Mouse (Mus musculus) embryo, embryonic 11 days (tissue): Measurements from ENCODE around the gene Rpe.
"Not testable (repeated sequence)": the region's sequence is repeated elsewhere in the genome, so short reads cannot be mapped to it uniquely, and the experiment has no call there.

Source experiments
- DNase-seq: peaks from one replicate; pipeline ENCODE4 v3.0.0-alpha.2; 2015

Gene Rpe

GRCm38 (mm10) chr1:66700693-66701575, at the start of gene Rpe:
Gene Rpe (plus strand): TSS chr1:66700831.
- DNase-seq, result peak; percentile 96

- peak; percentile 34 for DNase-seq
Observed at GRCm38 (mm10) chr1:66655119-66655746, 45.4 kb upstream of the Rpe start.

- DNase-seq, result peak; percentile 52
Observed at GRCm38 (mm10) chr1:66655747-66656119, 44.9 kb upstream of the Rpe start.

GRCm38 (mm10) chr1:66671475-66671874, 29.2 kb upstream of the Rpe start:
- no peak for DNase-seq

GRCm38 (mm10) chr1:66672812-66673211, 27.8 kb upstream of the Rpe start:
- DNase-seq, result no peak

GRCm38 (mm10) chr1:66677928-66678327, 22.7 kb upstream of the Rpe start:
- no peak for DNase-seq

- DNase-seq, result no peak
Observed at GRCm38 (mm10) chr1:66678662-66679061, 22.0 kb upstream of the Rpe start.

- DNase-seq, result no peak
Observed at GRCm38 (mm10) chr1:66682974-66683373, 17.7 kb upstream of the Rpe start.

- no peak for DNase-seq
Observed at GRCm38 (mm10) chr1:66691772-66692171, 8.9 kb upstream of the Rpe start.

GRCm38 (mm10) chr1:66692308-66692707, 8.3 kb upstream of the Rpe start:
- no peak for DNase-seq

- no peak for DNase-seq
Observed at GRCm38 (mm10) chr1:66692780-66693392, 7.7 kb upstream of the Rpe start.

- no peak for DNase-seq
Observed at GRCm38 (mm10) chr1:66694266-66694665, 6.4 kb upstream of the Rpe start.

GRCm38 (mm10) chr1:66695296-66695695, 5.3 kb upstream of the Rpe start:
- no peak for DNase-seq

- DNase-seq, result not testable (repeated sequence)
Observed at GRCm38 (mm10) chr1:66699630-66700029, 1.0 kb upstream of the Rpe start.

- DNase-seq, result no peak
Observed at GRCm38 (mm10) chr1:66700149-66700692, 410 bp upstream of the Rpe start.

GRCm38 (mm10) chr1:66701576-66701940, 927 bp downstream of the Rpe start:
- no peak for DNase-seq

- no peak for DNase-seq
Observed at GRCm38 (mm10) chr1:66702623-66703345, 2.2 kb downstream of the Rpe start.

- no peak for DNase-seq
Observed at GRCm38 (mm10) chr1:66704523-66704922, 3.9 kb downstream of the Rpe start.

GRCm38 (mm10) chr1:66712859-66713258, 12.2 kb downstream of the Rpe start:
- DNase-seq, result no peak

- no peak for DNase-seq
Observed at GRCm38 (mm10) chr1:66730581-66730980, 29.9 kb downstream of the Rpe start.

GRCm38 (mm10) chr1:66768764-66769163, 68.1 kb downstream of the Rpe start:
- no peak for DNase-seq
